Mouse (Mus musculus) lung, postnatal 14 days (tissue): ENCODE measurements at regions not wholly inside any gene's neighbourhood (a gene's known extent, or its start where the extent isn't known, plus 50 kb on each side); places are given as distances from the start of the nearest gene placed in this dataset.

Source experiments
- DNase-seq: peaks from one replicate; pipeline ENCODE4 v3.0.0; 2021

- no peak for DNase-seq
These were observed 988.5 kb upstream of the Tenm2 start for GRCm38 (mm10) chr11:38224300-38224699.

DNA sequence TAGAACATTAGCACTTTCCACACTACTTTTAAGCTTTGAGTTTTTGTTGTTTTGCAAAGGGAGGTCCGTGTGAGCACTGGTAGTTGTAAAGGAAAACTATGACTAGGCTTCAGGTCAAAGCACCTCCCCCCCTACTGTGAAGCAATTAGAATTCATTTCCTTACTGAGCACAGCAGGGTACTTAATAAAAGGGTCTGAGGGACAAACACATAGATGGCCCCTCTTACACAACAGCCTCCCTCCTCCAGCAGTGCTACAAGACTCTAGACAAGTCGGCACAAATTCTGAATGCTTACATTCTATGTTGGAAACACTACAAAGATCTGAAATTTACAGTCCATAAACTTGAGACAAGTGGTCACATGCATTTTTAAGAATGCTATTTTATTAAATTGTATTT lies 967.6 kb upstream of the Tenm2 start:
- DNase-seq = no peak

GRCm38 (mm10) chr11:38201136-38201741 lies 965.5 kb upstream of the Tenm2 start:
- no peak for DNase-seq

DNA sequence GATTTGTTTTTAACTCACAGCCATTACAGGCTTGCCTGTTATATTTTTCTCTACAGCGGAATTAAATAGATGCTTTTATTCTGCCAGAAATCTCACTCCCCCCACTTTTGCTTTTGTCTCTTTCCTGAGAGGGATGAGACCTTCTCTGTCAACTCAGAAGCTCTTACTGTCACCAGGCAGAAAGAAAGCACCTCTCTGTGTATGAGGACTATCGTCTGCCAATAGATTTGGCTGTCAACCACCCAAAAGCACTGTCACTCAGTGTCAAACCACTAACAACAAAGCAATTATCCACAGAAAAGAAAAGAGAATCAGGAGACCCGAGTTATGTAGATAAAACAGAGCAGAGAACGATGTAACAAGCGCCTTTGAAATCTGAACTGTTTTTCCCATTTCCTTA lies 958.0 kb upstream of the Tenm2 start:
- DNase-seq = no peak

GRCm38 (mm10) chr11:38191895-38192547 lies 956.3 kb upstream of the Tenm2 start:
- no peak for DNase-seq

GRCm38 (mm10) chr11:38191437-38191836 lies 955.7 kb upstream of the Tenm2 start:
- DNase-seq = no peak

GRCm38 (mm10) chr11:38170721-38171120 lies 935.0 kb upstream of the Tenm2 start:
- DNase-seq = no peak

DNA sequence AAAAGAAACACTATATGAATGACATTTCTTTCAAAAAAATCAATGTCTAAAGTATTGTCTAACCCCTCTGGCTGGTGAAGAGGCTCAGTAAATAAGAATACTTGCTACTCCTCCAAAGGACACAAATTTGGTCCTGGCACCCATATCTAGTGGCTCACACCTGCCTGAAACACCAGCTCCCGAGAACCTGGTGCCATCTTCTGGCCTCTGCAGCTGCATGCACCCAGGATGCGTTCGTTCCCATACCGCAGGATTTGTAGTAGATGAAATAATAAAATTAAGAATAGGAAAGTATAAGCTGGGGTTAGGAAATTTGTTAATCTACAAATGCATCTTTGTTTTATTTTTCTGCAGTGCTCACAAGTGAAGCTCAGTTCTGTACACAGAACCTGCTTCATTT lies 922.5 kb upstream of the Tenm2 start:
- no peak for DNase-seq

- no peak for DNase-seq
These were observed 921.2 kb upstream of the Tenm2 start for GRCm38 (mm10) chr11:38156944-38157343.

DNA sequence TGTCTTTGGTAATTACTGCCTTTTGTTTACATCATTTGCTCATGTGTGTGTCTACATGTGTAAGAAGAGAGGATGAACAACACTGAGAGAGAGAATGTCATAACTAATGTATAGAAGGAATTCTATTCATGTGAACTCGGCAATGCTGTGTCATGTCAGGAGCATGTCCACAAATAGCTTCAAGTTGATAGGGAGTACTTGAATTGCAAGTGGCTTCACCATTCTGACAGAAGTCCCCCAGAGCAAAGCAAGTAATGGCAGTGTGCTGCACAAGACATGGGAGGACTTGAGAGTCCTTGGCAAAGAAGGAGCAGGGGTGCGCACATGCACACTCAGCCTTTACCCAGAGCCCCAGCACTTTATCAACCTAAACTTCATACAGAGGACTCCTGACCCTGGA lies 919.9 kb upstream of the Tenm2 start:
- no peak for DNase-seq

GRCm38 (mm10) chr11:38143436-38143835 lies 907.7 kb upstream of the Tenm2 start:
- no peak for DNase-seq

DNA sequence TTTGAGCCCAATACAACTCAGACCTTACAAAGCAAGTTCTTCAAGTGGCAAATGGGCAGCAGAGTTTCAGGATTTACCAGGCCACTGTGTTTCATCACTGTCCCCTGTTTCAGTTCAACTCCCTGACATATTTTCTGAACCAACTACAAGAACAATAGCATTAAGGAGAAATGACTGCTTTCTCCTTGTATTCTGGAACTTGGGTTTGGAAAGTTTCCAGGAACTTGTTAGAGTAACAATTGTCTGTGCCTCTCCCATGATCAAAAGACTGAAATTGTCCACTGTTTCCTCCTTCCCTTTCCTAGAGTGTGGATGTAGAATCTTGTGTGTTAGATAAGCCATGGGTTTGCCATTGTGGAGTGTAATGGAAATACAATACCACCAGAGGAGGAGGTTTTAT lies 893.1 kb upstream of the Tenm2 start:
- no peak for DNase-seq

DNA sequence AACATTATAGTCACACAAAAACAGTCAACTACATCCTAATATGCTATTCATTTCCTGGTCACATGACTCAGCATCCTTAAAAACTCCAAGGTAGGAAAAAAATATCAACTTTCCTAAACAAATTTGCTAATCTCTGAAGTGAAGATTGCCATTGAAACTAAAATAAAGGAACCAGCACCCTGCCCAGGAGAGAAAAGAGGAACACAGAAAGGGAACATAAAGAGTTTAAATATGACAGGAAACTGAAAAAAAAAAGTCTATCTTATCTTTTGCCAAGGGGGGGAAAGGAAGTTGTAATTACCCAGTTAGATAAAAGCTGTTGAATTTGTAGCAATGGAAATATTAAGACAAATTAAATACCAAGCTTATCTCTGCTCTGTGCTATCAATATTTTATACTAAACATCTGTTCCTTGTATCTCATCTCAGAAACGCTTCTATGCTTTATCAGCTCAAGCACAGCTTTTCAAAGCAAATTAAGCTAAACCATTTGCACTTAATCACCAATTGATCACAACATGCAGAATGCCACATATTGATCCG lies 888.1 kb upstream of the Tenm2 start:
- no peak for DNase-seq

- no peak for DNase-seq
These were observed 886.7 kb upstream of the Tenm2 start for GRCm38 (mm10) chr11:38122474-38122873.

DNA sequence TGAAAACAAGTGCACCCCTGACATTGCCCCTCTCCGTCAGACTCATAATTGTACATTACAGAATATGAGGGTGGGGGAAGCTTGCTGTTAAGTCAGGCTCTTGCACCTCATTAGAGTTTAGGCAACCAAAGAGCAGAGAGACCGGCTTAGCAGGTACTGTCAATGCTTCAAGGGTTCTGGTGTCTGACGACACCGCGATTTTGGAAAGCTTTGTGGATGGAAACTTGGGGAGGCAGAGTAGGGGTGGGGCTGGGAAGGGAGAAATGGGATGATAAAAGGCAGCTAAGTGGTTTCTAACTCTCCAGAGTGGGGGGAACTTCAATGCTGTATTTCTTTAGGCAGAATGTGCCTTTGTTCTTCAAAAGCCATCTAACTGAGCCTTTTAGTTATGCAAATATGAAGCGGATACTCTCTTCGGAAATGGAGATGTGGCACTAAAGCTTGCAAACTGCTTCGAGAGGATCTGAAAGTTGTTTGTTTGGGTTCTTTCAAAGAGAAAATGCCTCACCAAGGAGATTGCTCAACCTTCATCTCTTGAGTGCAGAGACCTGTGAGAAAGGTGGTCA lies 885.4 kb upstream of the Tenm2 start:
- no peak for DNase-seq

DNA sequence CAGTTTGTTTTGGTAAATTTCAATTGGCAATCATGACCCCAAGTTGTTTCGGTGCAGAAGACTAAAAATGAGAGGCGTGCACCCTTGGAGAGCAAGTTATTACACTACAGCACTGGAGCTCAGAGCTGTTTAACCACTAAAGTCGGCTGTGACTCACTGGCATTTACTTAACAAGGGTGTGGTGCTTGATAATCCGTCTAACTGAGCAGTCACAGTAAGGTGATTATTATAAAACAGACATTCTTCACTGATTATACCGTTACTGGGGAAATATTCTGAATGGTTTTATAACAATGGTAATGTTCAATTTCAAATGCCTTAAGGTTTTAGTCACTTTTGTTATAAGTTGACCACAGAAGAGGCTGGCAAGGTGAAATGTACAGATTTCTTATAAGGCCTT lies 882.0 kb upstream of the Tenm2 start:
- DNase-seq = no peak

- no peak for DNase-seq
These were observed 856.4 kb upstream of the Tenm2 start for GRCm38 (mm10) chr11:38092202-38092601.

DNA sequence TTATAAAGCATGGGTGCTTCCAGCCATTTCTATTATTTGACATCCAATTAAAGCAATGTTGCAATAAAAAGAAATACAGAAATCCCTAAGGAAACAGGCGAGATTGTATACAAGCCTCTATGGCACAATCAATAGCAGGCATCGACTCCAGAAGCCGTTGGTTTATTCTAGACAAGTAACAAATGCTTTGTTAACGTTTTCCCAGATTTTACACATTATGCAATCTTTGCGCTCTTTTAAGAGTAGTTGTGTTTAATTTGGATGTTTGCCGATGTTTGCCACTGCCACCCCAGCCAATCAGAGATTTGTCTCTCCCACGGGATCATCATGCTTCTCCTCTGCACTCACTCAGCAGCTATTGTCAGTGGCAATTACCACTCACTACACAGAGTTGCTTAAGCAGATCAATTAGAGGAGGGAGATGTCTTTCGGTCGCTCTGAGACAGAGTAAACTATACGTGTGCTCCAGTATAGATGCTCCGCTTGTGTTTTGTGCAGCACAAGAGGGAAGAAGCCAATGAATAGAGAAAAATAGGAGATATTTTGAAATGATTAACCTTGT lies 839.5 kb upstream of the Tenm2 start:
- no peak for DNase-seq

GRCm38 (mm10) chr11:38069635-38070034 lies 833.9 kb upstream of the Tenm2 start:
- DNase-seq = no peak

DNA sequence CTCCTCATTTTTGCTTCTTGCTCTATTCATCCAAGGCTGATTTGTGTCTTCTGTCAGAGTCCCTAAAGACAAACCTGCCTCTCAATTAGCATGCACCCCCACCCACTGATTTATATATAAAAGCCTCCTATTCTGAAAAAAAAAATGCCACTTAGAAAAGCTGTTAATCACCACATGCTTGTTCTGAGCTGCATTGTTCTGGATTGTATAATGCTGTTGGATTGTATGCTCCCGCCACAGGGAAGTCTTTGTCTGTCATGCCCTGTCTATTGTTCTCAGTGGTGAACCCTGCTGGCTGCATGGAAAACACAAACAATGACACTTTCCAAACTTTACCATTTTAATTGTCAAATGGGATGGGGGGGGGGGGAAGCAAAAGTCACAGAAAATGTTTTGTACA lies 831.9 kb upstream of the Tenm2 start:
- no peak for DNase-seq

GRCm38 (mm10) chr11:38066091-38066490 lies 830.3 kb upstream of the Tenm2 start:
- DNase-seq = no peak

DNA sequence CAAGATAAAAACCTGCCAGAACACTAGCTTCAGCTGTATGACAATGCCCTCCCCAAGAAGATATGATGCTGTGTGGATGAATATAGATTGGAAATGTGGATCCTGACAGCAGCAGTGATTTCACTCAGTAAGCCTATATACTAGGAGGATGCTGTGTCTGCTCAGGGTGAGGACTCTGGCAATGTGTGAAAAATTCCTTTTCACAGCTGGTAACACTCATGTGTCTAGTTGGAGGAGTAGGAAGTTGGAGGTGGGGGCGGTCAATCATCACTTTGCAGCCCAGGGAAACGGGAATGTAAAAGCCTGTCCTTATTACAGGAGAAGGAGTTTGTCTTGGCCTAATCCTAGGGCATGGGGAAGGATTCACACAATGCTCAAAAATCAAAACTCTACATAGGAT lies 824.3 kb upstream of the Tenm2 start:
- DNase-seq = no peak

DNA sequence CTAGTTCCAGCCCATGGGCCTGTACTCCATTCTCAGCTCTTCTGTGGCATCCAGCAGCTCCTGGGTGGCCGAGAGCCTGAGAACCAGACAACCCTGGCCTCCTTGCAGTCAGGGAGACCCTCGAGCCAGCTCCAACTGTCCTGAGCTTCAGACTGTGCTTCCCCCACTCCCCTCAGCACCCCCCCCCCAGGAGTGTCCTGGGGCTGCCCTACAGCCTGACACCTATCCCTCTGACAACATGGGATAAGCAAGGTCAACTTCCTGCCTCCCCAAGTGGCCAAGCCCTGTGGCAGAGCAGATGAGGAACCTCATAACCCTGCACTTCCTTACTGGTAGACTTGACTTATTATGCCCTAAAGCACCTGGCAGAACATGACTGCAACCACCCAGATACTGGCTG lies 823.1 kb upstream of the Tenm2 start:
- no peak for DNase-seq

DNA sequence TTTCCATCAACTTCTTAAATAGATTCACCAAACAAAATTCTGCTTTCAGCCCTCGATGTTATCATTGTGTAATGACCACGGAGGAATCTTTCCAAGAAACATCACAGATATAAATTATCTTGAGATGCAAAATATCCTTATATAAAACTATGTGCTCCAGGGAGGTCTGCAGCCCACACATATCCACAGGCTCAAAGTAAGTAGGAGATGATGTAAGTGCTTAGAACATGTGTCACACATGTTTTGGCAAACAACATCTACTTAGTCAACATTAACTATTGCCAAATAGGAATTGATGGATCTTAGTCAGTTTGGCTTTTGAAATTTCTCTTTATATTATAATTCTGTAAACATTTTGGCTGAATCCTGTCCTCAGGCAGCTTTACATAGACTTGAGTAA lies 800.8 kb upstream of the Tenm2 start:
- DNase-seq = no peak
